Mouse (Mus musculus) embryonic facial prominence, embryonic 14.5 days (tissue): ENCODE measurements around the gene Ndufb2. TPM values are rescaled to one million over a fixed set of nuclear protein-coding genes. Genes with fewer than 3 reads are reported as not detected.

Experiments used
- ATAC-seq: fragments of 200-750 bp; cut with Nextera tagmentation; 2 replicates; pipeline ENCODE4 v1.8.0; 2017; ENCODE audit warnings: low read depth, moderate number of reproducible peaks, moderate TSS enrichment
- DNase-seq: peaks from one replicate; pipeline ENCODE4 v3.0.0-alpha.2; 2015; ENCODE audit warnings: low spot score
- H3K27ac ChIP-seq: fragments of 300-500 bp; sonication (generic); replicated peaks from 2 replicates; pipeline ENCODE4 v1.5.1; 2014; ENCODE audit warnings: low read depth, mild to moderate bottlenecking, low read length, moderate library complexity
- H3K27me3 ChIP-seq: fragments of 300-500 bp; sonication (generic); replicated peaks from 2 replicates; pipeline ENCODE4 v1.6.1; 2014; ENCODE audit warnings: low read length; ENCODE audit not compliant: control insufficient read depth, insufficient read depth
- H3K36me3 ChIP-seq: fragments of 300-500 bp; sonication (generic); 2 replicates; pipeline ENCODE4 v1.6.1; 2014; ENCODE audit warnings: low read length, mixed read lengths; ENCODE audit not compliant: control insufficient read depth, insufficient read depth
- H3K4me1 ChIP-seq: fragments of 300-500 bp; sonication (generic); 2 replicates; pipeline ENCODE4 v1.6.1; 2014; ENCODE audit warnings: antibody characterized with exemption, low read length; ENCODE audit not compliant: control insufficient read depth, insufficient read depth
- H3K4me2 ChIP-seq: fragments of 300-500 bp; sonication (generic); 2 replicates; pipeline ENCODE4 v1.6.1; 2014; ENCODE audit warnings: low read depth, mild to moderate bottlenecking, low read length, moderate library complexity, mixed read lengths
- H3K4me3 ChIP-seq: fragments of 300-500 bp; sonication (generic); 2 replicates; pipeline ENCODE4 v1.5.1; 2014; ENCODE audit warnings: low read depth, mild to moderate bottlenecking, low read length
- H3K9ac ChIP-seq: fragments of 300-500 bp; sonication (generic); 2 replicates; pipeline ENCODE4 v1.6.1; 2014; ENCODE audit warnings: low read depth, mild to moderate bottlenecking, low read length, moderate library complexity, mixed read lengths
- H3K9me3 ChIP-seq: fragments of 300-500 bp; sonication (generic); 2 replicates; pipeline ENCODE4 v1.6.1; 2016; ENCODE audit warnings: low read length; ENCODE audit not compliant: control insufficient read depth
- WGBS: fragments of 180-500 bp; shearing (Covaris S2); extraction: QIAGEN DNeasy Blood & Tissue Kit; methylation state at CpG from one replicate; pipeline ENCODE4 v1.1.7; 2014; 5-methylcytosine and 5-hydroxymethylcytosine counted together
- polyA plus RNA-seq: library from polyadenylated mRNA; unstranded; fragments of >200 nt; fragmentation: Nextera tagmentation; extraction: Ambion mirVana; gene quantifications from 2 replicates; pipeline ENCODE4 v1.2.1, GENCODE M21; 2014

The Ndufb2 gene
- polyA plus RNA-seq: 343 and 390 TPM in 2 replicates

GRCm38 (mm10) chr6:39592401-39593214 lies at the start of gene Ndufb2:
Gene Ndufb2 (plus strand): TSS chr6:39592574.
- DNase-seq (peak; percentile 97), ATAC-seq (peak; percentile 99)
- H3K4me2 ChIP-seq: peak within 1 kb of the TSS; percentile 82
- H3K27ac ChIP-seq: peak within 1 kb of the TSS; percentile 92
- peak within 1 kb of the TSS; percentile 89 for H3K9ac ChIP-seq
- no peaks in the 10 kb centered on the region for H3K9me3 ChIP-seq
- H3K4me1 ChIP-seq: peaks cover 11% of the 10 kb centered on the region
- peaks cover 34% of the 10 kb centered on the region for H3K36me3 ChIP-seq
- H3K27me3 ChIP-seq: no peaks in the 10 kb centered on the region
- whole genome bisulfite sequencing: under 1% methylated on average over 41 of the region's 56 CpGs
- H3K4me3 ChIP-seq: peak within 1 kb of the TSS; percentile 84

- Histone ChIP-seq H3K27me3 (no peaks in the 10 kb centered on the region), H3K9ac (peak overlapping the region; percentile 43; the same call in 1 of the 2 replicates), H3K27ac (peak overlapping the region; percentile 74), H3K4me1 (peaks cover 55% of the 10 kb centered on the region), H3K36me3 (no peaks in the 10 kb centered on the region), H3K4me2 (peak overlapping the region; percentile 1; the same call in 1 of the 2 replicates), H3K9me3 (no peaks in the 10 kb centered on the region), H3K4me3 (no peak overlapping the region)
- DNase-seq: peak; percentile 95
- peak; percentile 86 for ATAC-seq
- 12% methylated on average over 15 of the region's 15 CpGs for WGBS
Measured at GRCm38 (mm10) chr6:39542631-39543597, 49.5 kb upstream of the Ndufb2 start.

GRCm38 (mm10) chr6:39543769-39544420 lies 48.5 kb upstream of the Ndufb2 start:
- Histone ChIP-seq H3K27me3 (no peaks in the 10 kb centered on the region), H3K4me3 (no peak overlapping the region), H3K9me3 (no peaks in the 10 kb centered on the region), H3K36me3 (no peaks in the 10 kb centered on the region), H3K4me2 (0 out of 2 replicates have a peak overlapping the region, but pooled peaks have one; percentile 1), H3K27ac (peak overlapping the region; percentile 74), H3K4me1 (peaks cover 47% of the 10 kb centered on the region), H3K9ac (peak overlapping the region; percentile 43; the same call in 1 of the 2 replicates)
- 0 out of 2 replicates have a peak, but pooled peaks have one; percentile 2 for ATAC-seq
- no peak for DNase-seq
- WGBS: 35% methylated on average over 15 of the region's 15 CpGs

GRCm38 (mm10) chr6:39545474-39545873 lies 46.9 kb upstream of the Ndufb2 start:
- 88% methylated on average over 7 of the region's 7 CpGs for WGBS

GRCm38 (mm10) chr6:39548030-39548429 lies 44.3 kb upstream of the Ndufb2 start:
- Histone ChIP-seq H3K9me3 (no peaks in the 10 kb centered on the region), H3K36me3 (no peaks in the 10 kb centered on the region), H3K27ac (no peak overlapping the region), H3K9ac (no peak overlapping the region), H3K27me3 (no peaks in the 10 kb centered on the region), H3K4me1 (peaks cover 21% of the 10 kb centered on the region), H3K4me2 (no peak overlapping the region), H3K4me3 (no peak overlapping the region)
- ATAC-seq (no peak), DNase-seq (no peak)
- WGBS: 74% methylated on average over 5 of the region's 5 CpGs

More at GRCm38 (mm10) chr6:39545474-39545873, 46.9 kb upstream of the Ndufb2 start:
- Histone ChIP-seq H3K4me3 (no peak overlapping the region), H3K4me2 (no peak overlapping the region), H3K9me3 (no peaks in the 10 kb centered on the region), H3K9ac (no peak overlapping the region), H3K27ac (0 out of 2 replicates have a peak overlapping the region, but pooled peaks have one; percentile 18), H3K4me1 (peaks cover 31% of the 10 kb centered on the region), H3K27me3 (no peaks in the 10 kb centered on the region), H3K36me3 (no peaks in the 10 kb centered on the region)
- no peak for ATAC-seq
- DNase-seq: no peak

- 56% methylated on average over 8 of the region's 8 CpGs for WGBS
- H3K9ac ChIP-seq: no peak overlapping the region
- H3K27ac ChIP-seq: no peak overlapping the region
- H3K27me3 ChIP-seq: no peaks in the 10 kb centered on the region
- ATAC-seq (no peak), DNase-seq (no peak)
- no peak overlapping the region for H3K4me2 ChIP-seq
- peaks cover 13% of the 10 kb centered on the region for H3K4me1 ChIP-seq
- no peaks in the 10 kb centered on the region for H3K36me3 ChIP-seq
- H3K4me3 ChIP-seq: no peak overlapping the region
- H3K9me3 ChIP-seq: no peaks in the 10 kb centered on the region
Measured at GRCm38 (mm10) chr6:39551981-39552636, 40.3 kb upstream of the Ndufb2 start.

GRCm38 (mm10) chr6:39554888-39555647 lies 37.3 kb upstream of the Ndufb2 start:
- ATAC-seq (no peak), DNase-seq (no peak)
- peak overlapping the region; percentile 67 for H3K4me2 ChIP-seq
- no peak overlapping the region for H3K9ac ChIP-seq
- no peaks in the 10 kb centered on the region for H3K27me3 ChIP-seq
- H3K9me3 ChIP-seq: no peaks in the 10 kb centered on the region
- H3K4me1 ChIP-seq: peaks cover 23% of the 10 kb centered on the region
- peak overlapping the region; percentile 89; the same call in 1 of the 2 replicates for H3K4me3 ChIP-seq
- H3K27ac ChIP-seq: no peak overlapping the region
- H3K36me3 ChIP-seq: no peaks in the 10 kb centered on the region
- WGBS: 65% methylated on average over 11 of the region's 12 CpGs
